Mouse (Mus musculus): ENCODE data around the gene Gde1. TPM values are rescaled to one million over a fixed set of nuclear protein-coding genes. Genes with fewer than 3 reads are reported as not detected.

The Gde1 gene
- polyA plus RNA-seq, 1 experiment = 37.4 TPM

DNA sequence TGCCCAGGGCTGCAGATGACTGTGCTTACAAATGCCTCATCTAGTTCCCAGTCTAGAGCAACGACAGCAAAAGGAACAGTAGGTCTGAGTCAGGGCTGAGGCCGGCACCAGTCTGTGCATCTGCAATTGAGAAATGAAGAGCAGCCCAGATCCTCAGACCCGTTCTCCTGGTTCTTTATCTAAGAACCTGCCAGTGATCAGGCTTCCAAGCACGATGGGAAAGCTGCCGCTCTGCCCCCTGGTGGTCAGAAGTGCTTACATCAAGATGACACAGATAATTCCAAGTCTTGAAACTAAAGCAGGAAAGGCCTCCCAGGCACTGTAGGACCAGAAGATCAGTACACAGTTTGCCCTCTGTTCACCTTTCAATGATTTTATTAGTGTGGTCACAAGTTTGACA, 17.4 kb downstream of the Gde1 start:
- no peak for TF ChIP-seq POLR2A (IDR thresholded peaks at IDR 0.05; ENCODE audit: borderline replicate concordance, low read depth, low read length)
- TF ChIP-seq CTCF (IDR thresholded peaks at IDR 0.05; ENCODE audit: low read depth, low read length) = no peak; the same call in 1 of the 2 replicates
- Histone ChIP-seq H3K27ac (ENCODE audit: insufficient read depth, low read depth, low read length) (no peak overlapping the region), H3K4me3 (ENCODE audit: insufficient read depth, low read length) (no peak overlapping the region), H3K4me1 (ENCODE audit: control insufficient read depth, insufficient read depth, low read length) (no peaks in the 10 kb centered on the region)

DNA sequence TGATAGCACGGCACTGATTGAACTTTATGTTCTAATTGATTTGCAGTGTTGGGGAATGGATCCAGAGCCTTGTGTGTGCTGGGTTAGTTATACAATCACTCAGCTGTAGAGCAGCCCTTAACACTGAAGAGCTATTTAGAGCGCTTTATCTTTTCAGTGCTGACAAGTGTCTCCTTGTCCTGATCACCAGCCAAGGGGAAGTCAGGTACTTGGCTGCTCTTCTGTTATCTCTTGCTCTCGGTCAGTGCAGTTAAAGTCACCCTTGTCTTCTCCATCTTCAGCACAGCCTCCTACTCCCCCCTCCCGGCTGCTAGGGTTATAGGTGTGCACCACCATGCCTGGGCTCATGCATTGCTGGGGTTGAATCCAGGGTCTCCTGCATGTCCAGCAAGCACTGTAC, 28.8 kb downstream of the Gde1 start:
- H3K4me3 ChIP-seq (ENCODE audit: insufficient read depth, low read length) = no peak overlapping the region
- H3K27ac ChIP-seq (ENCODE audit: insufficient read depth, low read depth, low read length) = no peak overlapping the region
- H3K4me1 ChIP-seq (ENCODE audit: control insufficient read depth, insufficient read depth, low read length) = no peaks in the 10 kb centered on the region
- TF ChIP-seq CTCF (IDR thresholded peaks at IDR 0.05; ENCODE audit: low read depth, low read length) (no peak), POLR2A (IDR thresholded peaks at IDR 0.05; ENCODE audit: borderline replicate concordance, low read depth, low read length) (no peak)

DNA sequence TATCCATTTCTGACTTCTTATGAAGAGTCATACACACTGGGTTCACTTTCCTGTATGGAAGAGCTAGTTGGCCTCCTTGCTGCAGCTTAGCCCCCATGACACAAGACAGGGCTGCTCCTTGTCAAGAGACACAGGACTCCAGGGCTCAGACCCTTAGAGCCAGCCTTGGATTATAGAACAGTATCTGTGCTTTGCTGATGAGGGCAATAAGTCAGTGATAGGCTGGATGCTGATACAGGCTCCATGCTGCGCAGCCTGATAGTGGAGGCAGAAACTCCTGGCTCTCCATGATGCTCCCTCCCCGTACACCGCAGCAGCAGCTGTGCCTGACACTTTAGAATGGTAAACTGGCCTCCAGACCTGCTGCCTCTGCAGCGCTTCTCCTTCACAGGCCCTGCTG, 35.4 kb downstream of the Gde1 start:
- TF ChIP-seq POLR2A (IDR thresholded peaks at IDR 0.05; ENCODE audit: borderline replicate concordance, low read depth, low read length) (no peak), CTCF (IDR thresholded peaks at IDR 0.05; ENCODE audit: low read depth, low read length) (no peak)
- Histone ChIP-seq H3K27ac (ENCODE audit: insufficient read depth, low read depth, low read length) (no peak overlapping the region), H3K4me3 (ENCODE audit: insufficient read depth, low read length) (no peak overlapping the region), H3K4me1 (ENCODE audit: control insufficient read depth, insufficient read depth, low read length) (no peaks in the 10 kb centered on the region)

DNA sequence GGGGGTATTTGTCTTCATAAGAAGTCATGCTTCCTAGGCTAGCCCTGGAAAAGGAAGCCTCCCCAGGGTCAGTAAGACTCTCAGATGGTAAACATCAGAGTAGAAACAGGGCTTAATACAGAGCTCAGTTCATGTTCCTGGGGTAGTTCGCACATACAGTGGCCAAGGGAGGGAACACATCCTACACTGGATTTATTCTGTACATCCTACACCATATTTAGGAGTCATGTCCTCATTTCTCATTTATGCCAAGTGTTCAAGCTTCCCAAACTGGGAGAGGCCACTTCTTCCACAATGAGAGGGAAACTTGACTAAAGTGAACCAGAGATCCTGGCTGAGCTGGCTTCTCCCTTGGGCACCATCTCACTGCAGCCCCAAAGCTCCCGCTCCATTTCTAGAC, 37.8 kb downstream of the Gde1 start:
- Histone ChIP-seq H3K4me3 (ENCODE audit: insufficient read depth, low read length) (no peak overlapping the region), H3K27ac (ENCODE audit: insufficient read depth, low read depth, low read length) (no peak overlapping the region), H3K4me1 (ENCODE audit: control insufficient read depth, insufficient read depth, low read length) (no peaks in the 10 kb centered on the region)
- TF ChIP-seq CTCF (IDR thresholded peaks at IDR 0.05; ENCODE audit: low read depth, low read length) = no peak
- TF ChIP-seq POLR2A (IDR thresholded peaks at IDR 0.05; ENCODE audit: borderline replicate concordance, low read depth, low read length) = no peak

DNA sequence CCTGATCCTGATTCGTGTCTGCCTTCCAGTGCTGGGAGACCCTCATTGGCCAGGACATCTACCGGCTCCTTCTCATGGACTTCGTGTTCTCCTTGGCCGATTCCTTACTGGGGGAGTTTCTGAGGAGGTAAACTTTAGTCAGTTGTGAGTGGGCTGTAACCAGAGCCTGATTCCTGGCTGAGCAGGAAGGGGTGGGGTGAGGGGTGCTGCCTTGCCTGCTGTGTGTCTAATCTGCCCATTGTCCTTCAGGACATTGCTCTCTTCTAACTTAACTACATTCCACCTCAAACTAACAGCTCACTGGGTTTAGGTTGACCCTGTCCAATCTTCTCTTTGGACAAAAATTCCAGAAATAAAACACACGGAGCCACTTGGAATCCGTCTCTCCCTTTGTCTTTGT, 48.8 kb downstream of the Gde1 start:
- no peak for TF ChIP-seq CTCF (IDR thresholded peaks at IDR 0.05; ENCODE audit: low read depth, low read length)
- H3K4me1 ChIP-seq (ENCODE audit: control insufficient read depth, insufficient read depth, low read length) = peaks cover 12% of the 10 kb centered on the region
- H3K27ac ChIP-seq (ENCODE audit: insufficient read depth, low read depth, low read length) = no peak overlapping the region
- H3K4me3 ChIP-seq (ENCODE audit: insufficient read depth, low read length) = no peak overlapping the region

DNA sequence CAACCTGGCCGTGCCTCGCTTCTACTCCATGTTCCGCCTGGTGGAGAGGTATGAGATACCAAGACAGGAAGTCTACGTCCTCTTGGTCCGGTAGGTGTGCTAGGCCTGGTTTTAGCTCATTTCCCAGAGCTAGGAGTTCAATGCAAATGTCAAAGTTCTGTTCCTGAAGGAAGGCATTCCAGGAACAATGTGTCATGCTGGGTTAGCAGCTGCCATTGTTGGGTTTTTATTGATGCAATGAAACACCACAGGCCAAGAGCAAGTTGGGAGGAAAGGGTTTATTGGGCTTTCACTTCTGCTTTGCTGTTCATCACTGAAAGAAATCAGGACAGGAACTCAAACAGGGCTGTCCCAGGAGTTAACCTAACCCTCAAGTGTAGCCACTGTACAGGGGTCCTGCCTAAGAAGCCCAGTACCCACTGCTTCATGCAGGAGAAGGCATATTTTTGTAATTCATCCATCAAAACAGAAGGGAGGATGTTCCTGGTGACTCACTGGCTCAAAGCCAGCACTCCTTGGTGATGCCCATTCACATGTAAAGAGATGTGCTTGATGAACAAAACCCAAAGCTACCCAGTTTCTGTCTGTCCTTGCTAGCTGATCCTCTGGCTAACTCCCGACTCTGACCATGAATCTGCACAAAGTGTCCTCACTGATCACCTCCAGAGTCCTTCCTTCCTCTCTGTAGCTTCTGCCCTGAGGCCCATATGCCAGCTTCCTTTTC, 52.8 kb downstream of the Gde1 start:
- TF ChIP-seq CTCF (IDR thresholded peaks at IDR 0.05; ENCODE audit: low read depth, low read length) = no peak
- TF ChIP-seq POLR2A (IDR thresholded peaks at IDR 0.05; ENCODE audit: borderline replicate concordance, low read depth, low read length) = no peak
- peaks cover 12% of the 10 kb centered on the region for H3K4me1 ChIP-seq (ENCODE audit: control insufficient read depth, insufficient read depth, low read length)
- H3K4me3 ChIP-seq (ENCODE audit: insufficient read depth, low read length) = no peak overlapping the region
- no peak overlapping the region for H3K27ac ChIP-seq (ENCODE audit: insufficient read depth, low read depth, low read length)

DNA sequence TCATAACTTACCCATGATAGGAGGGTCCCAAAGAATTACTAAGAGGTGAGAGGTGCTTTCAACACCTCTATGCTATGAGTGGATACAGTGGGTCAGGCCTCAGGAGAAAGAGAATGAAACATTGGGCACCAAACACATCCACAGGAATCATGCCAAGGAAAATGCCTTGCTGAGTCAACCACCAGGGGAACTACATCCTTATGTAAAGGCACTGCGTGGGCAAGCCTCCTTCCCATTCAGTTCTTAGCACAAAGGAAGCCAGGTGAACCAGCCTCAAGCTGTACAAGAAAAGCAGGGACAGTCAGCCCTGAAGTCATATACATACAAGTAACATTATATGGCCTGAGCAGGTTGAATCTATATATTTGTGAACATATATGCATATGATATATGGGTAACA, 54.7 kb downstream of the Gde1 start:
- H3K4me1 ChIP-seq (ENCODE audit: control insufficient read depth, insufficient read depth, low read length) = peaks cover 19% of the 10 kb centered on the region
- H3K27ac ChIP-seq (ENCODE audit: insufficient read depth, low read depth, low read length) = no peak overlapping the region
- no peak overlapping the region for H3K4me3 ChIP-seq (ENCODE audit: insufficient read depth, low read length)
- TF ChIP-seq CTCF (IDR thresholded peaks at IDR 0.05; ENCODE audit: low read depth, low read length) (no peak), POLR2A (IDR thresholded peaks at IDR 0.05; ENCODE audit: borderline replicate concordance, low read depth, low read length) (no peak)

DNA sequence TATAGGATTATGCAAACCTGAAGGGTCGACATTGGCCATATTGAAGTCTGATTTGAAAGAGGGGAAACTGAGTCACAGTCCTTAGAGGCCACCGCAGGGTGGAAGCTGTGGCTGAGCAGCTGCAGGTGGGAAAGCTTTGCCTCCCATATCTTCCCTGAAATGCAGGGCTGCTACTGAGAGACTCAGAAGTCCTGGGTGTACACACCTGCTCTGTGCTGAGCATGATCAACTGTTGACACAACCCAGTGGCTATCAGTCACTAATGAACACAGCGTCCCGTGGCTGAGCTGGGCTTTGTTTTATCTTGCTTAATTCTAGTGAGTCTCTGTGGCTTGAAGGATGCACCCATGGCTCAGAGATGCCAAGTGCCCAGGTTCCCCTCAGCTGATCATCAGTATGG, 55.5 kb downstream of the Gde1 start:
- H3K27ac ChIP-seq (ENCODE audit: insufficient read depth, low read depth, low read length) = no peak overlapping the region
- H3K4me3 ChIP-seq (ENCODE audit: insufficient read depth, low read length) = no peak overlapping the region
- no peak for TF ChIP-seq CTCF (IDR thresholded peaks at IDR 0.05; ENCODE audit: low read depth, low read length)
- no peak for TF ChIP-seq POLR2A (IDR thresholded peaks at IDR 0.05; ENCODE audit: borderline replicate concordance, low read depth, low read length)
- H3K4me1 ChIP-seq (ENCODE audit: control insufficient read depth, insufficient read depth, low read length) = peaks cover 22% of the 10 kb centered on the region

DNA sequence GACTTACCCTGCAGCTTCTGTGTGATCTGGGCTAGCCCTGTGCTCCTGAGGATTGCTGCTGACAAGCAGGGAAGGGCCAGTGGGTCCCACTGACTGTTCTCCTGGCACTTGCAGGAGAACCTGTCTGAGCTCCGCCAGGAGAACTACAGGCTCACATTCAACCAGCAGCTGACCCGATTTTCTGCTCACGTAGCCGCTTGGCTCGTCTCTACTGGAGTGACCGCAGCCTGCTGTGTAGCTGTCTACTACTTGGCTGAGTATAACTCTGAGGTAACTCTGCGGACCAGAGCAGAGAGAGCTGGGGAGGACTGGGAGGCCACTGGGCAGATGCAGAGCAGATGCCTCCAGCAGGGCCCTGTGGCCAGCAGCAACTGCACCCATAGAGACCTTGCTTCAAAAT, 56.2 kb downstream of the Gde1 start:
- H3K27ac ChIP-seq (ENCODE audit: insufficient read depth, low read depth, low read length) = no peak overlapping the region
- peaks cover 22% of the 10 kb centered on the region for H3K4me1 ChIP-seq (ENCODE audit: control insufficient read depth, insufficient read depth, low read length)
- no peak for TF ChIP-seq CTCF (IDR thresholded peaks at IDR 0.05; ENCODE audit: low read depth, low read length)
- TF ChIP-seq POLR2A (IDR thresholded peaks at IDR 0.05; ENCODE audit: borderline replicate concordance, low read depth, low read length) = no peak
- no peak overlapping the region for H3K4me3 ChIP-seq (ENCODE audit: insufficient read depth, low read length)

DNA sequence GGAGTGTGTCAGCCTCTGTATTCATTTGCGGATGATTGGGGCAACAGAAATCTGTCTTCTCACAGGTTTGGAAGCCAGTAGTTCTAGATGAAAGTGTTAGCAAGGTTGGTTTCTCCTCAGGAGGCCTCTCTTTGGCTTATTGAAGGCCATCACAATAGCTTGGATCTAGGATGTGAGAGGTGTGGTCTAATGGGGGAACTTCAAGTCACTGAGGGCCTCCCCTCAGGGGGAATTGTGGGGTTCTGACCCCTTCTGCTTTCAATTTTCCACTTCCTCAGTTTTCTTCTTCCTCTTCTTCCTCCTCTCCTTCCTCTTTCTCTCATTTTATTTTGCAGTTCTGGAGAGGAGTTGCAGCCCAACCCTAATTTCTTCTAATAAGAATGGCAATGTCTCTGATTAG, 59.3 kb downstream of the Gde1 start:
- no peak for TF ChIP-seq CTCF (IDR thresholded peaks at IDR 0.05; ENCODE audit: low read depth, low read length)
- TF ChIP-seq POLR2A (IDR thresholded peaks at IDR 0.05; ENCODE audit: borderline replicate concordance, low read depth, low read length) = no peak
- H3K4me1 ChIP-seq (ENCODE audit: control insufficient read depth, insufficient read depth, low read length) = peaks cover 10% of the 10 kb centered on the region
- H3K4me3 ChIP-seq (ENCODE audit: insufficient read depth, low read length) = no peak overlapping the region
- no peak overlapping the region for H3K27ac ChIP-seq (ENCODE audit: insufficient read depth, low read depth, low read length)

Other genes with a start within 250 kb of the Gde1 start
- 50.9 and 59.0 TPM in 2 replicates for gene Itpripl2, start 213.8 kb downstream of the Gde1 start, polyA plus RNA-seq (2012; ENCODE audit: insufficient read depth, insufficient read length, missing spikeins)
- 13.6 and 15.8 TPM in 2 replicates for gene Coq7, start 172.4 kb downstream of the Gde1 start, polyA plus RNA-seq (2012; ENCODE audit: insufficient read depth, insufficient read length, missing spikeins)
- not detected in 2 replicates for gene Tmc7, start 121.0 kb downstream of the Gde1 start, polyA plus RNA-seq (2012; ENCODE audit: insufficient read depth, insufficient read length, missing spikeins)
- gene Tmc5, start 108.5 kb downstream of the Gde1 start, polyA plus RNA-seq (2012; ENCODE audit: insufficient read depth, insufficient read length, missing spikeins) = not detected in 2 replicates
- 6.1 and 7.0 TPM in 2 replicates for gene Ccp110, start 6.8 kb upstream of the Gde1 start, polyA plus RNA-seq (2012; ENCODE audit: insufficient read depth, insufficient read length, missing spikeins)
- 93.5 and 120 TPM in 2 replicates for gene Vps35l, start 34.4 kb upstream of the Gde1 start, polyA plus RNA-seq (2012; ENCODE audit: insufficient read depth, insufficient read length, missing spikeins)
- not detected in 2 replicates for gene Iqck, start 150.0 kb upstream of the Gde1 start, polyA plus RNA-seq (2012; ENCODE audit: insufficient read depth, insufficient read length, missing spikeins)
- gene Knop1, start 150.5 kb upstream of the Gde1 start, polyA plus RNA-seq (2012; ENCODE audit: insufficient read depth, insufficient read length, missing spikeins) = 14.2 and 19.2 TPM in 2 replicates

Measured in bone marrow macrophage, adult 2 months (primary cell).